Mouse (Mus musculus) C2C12 (cell line): ENCODE results near the gene Defb5. TPM values are rescaled to one million over a fixed set of nuclear protein-coding genes. Genes with fewer than 3 reads are reported as not detected.
"Not testable (repeated sequence)": the region's sequence is repeated elsewhere in the genome, so short reads cannot be mapped to it uniquely, and the experiment has no call there.

Source experiments
- H3K27me3 ChIP-seq: one replicate; pipeline ENCODE4 v1.6.1; 2011; ENCODE audit not compliant: control insufficient read depth, insufficient read depth, insufficient read length
- H3K36me3 ChIP-seq: one replicate; pipeline ENCODE4 v1.6.1; 2011; ENCODE audit not compliant: control insufficient read depth, insufficient read depth
- H3K4me3 ChIP-seq: one replicate; pipeline ENCODE4 v1.5.1; 2011; ENCODE audit warnings: mild to moderate bottlenecking, control low read depth; ENCODE audit not compliant: poor library complexity, insufficient read depth, severe bottlenecking
- H3K79me2 ChIP-seq: one replicate; pipeline ENCODE4 v1.6.1; 2011; ENCODE audit not compliant: control insufficient read depth, insufficient read depth
- H3K79me3 ChIP-seq: one replicate; pipeline ENCODE4 v1.6.1; 2011; ENCODE audit warnings: low read depth, control low read depth
- H3ac ChIP-seq: one replicate; pipeline ENCODE3; 2011; ENCODE audit warnings: low read depth; ENCODE audit not compliant: control insufficient read depth, insufficient read length
- CEBPB ChIP-seq: IDR thresholded peaks from one replicate; pipeline ENCODE4 v1.6.1; 2011; ENCODE audit warnings: low read depth, mild to moderate bottlenecking, control low read depth, moderate library complexity
- CTCF ChIP-seq: IDR thresholded peaks from one replicate; pipeline ENCODE4 v1.5.1; 2011; ENCODE audit not compliant: control insufficient read depth, insufficient read depth, insufficient read length
- FOSL1 ChIP-seq: IDR thresholded peaks from one replicate; pipeline ENCODE4 v1.8.0; 2011; ENCODE audit warnings: mild to moderate bottlenecking, low read length; ENCODE audit not compliant: poor library complexity, insufficient read depth, severe bottlenecking
- MAX ChIP-seq: IDR thresholded peaks from one replicate; pipeline ENCODE4 v1.6.1; 2011; ENCODE audit warnings: mild to moderate bottlenecking, control low read depth
- MYOD1 ChIP-seq: IDR thresholded peaks from one replicate; pipeline ENCODE4 v1.6.1; 2011; ENCODE audit warnings: low read depth; ENCODE audit not compliant: control insufficient read depth, insufficient read length
- MYOG ChIP-seq: IDR thresholded peaks from one replicate; pipeline ENCODE4 v1.6.1; 2011; ENCODE audit not compliant: control insufficient read depth, insufficient read length; ENCODE audit errors: extremely low read depth
- USF1 ChIP-seq: IDR thresholded peaks from one replicate; pipeline ENCODE4 v1.6.1; 2011; ENCODE audit warnings: low read depth, mild to moderate bottlenecking, control low read depth, moderate library complexity
- long read RNA-seq, 2 experiments: library from polyadenylated mRNA; unstranded; transcript quantifications; one replicate each; pipeline ENCODE4 v2.0.0; 2019 to 2020
- polyA plus RNA-seq: library from polyadenylated mRNA; unstranded; fragments of >200 nt; fragmentation: generic; extraction: Trizol; gene quantifications from one replicate; pipeline ENCODE4 v1.2.1, GENCODE M21; 2012; ENCODE audit warnings: missing spikeins

Defb5 gene
- not detected for polyA plus RNA-seq
- long read RNA-seq, experiment 1 = 0 reads
- long read RNA-seq, experiment 2 = 0 reads

DNA sequence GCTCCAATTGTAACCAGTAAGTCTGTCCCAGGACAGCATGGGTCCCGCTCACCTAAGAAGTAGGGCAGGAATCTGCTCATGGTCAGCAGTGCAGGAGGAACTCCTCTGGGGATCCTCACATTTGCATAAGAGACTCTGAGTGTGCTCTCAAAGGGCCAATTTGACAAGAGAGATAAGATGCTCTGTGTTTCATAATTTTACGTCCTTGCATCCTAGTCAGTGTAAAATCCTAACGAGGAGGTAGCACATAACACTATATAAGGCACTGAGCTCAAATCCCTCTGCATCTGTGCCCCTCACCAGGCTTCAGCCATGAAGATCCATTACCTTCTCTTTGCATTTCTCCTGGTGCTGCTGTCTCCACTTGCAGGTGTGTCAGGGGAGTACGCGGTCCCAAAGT lies at the start of gene Defb5:
Defb5 (plus strand) TSS at position 301 of the 400 bp plus-strand sequence.
- TF ChIP-seq MYOD1 (no peak), USF1 (no peak), CEBPB (no peak), MYOG (no peak), CTCF (no peak), MAX (no peak), FOSL1 (no peak)
- Histone ChIP-seq H3K4me3 (no peak within 1 kb of the TSS), H3K79me3 (no peaks in the 10 kb centered on the region), H3ac (no peak within 1 kb of the TSS), H3K27me3 (no peaks in the 10 kb centered on the region), H3K79me2 (no peaks in the 10 kb centered on the region), H3K36me3 (no peaks in the 10 kb centered on the region)

GRCm38 (mm10) chr8:19225161-19225560 lies 22.2 kb upstream of the Defb5 start, which contains the start of gene Defb6:
Defb6 (plus strand) TSS chr8:19225478.
- TF ChIP-seq USF1 (no peak), CTCF (no peak), MYOD1 (no peak), MYOG (no peak), MAX (no peak), FOSL1 (no peak), CEBPB (no peak)
- H3ac ChIP-seq = no peak within 1 kb of the TSS
- H3K4me3 ChIP-seq = no peak within 1 kb of the TSS
- H3K79me2 ChIP-seq = no peaks in the 10 kb centered on the region
- H3K27me3 ChIP-seq = no peaks in the 10 kb centered on the region
- H3K36me3 ChIP-seq = no peaks in the 10 kb centered on the region
- no peaks in the 10 kb centered on the region for H3K79me3 ChIP-seq

DNA sequence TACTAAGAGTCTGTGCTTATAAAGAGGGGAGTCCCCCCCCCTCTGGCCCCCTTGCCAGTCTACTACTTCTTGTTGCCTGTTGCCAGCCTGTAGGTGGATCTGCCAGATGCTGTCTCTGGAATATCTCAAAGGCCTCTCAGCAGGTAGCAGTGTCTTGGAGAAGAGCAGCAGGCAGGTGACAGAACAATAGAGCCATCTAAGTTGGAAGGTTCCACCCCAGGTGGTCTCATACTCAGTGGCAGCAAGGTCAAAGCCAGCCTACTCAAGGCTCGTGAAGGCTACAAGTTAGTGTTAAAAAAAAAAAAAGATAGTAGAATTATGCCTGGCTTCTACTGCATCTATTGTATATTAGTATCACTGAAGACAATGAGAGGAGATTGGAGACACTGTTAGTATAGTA lies 9.3 kb upstream of the Defb5 start:
- Histone ChIP-seq H3K79me2 (no peaks in the 10 kb centered on the region), H3K27me3 (no peaks in the 10 kb centered on the region), H3K36me3 (no peaks in the 10 kb centered on the region), H3K79me3 (no peaks in the 10 kb centered on the region), H3ac (no peak overlapping the region), H3K4me3 (no peak overlapping the region)
- TF ChIP-seq FOSL1 (no peak), MYOG (no peak), CEBPB (no peak), MAX (no peak), MYOD1 (no peak), CTCF (no peak), USF1 (no peak)

DNA sequence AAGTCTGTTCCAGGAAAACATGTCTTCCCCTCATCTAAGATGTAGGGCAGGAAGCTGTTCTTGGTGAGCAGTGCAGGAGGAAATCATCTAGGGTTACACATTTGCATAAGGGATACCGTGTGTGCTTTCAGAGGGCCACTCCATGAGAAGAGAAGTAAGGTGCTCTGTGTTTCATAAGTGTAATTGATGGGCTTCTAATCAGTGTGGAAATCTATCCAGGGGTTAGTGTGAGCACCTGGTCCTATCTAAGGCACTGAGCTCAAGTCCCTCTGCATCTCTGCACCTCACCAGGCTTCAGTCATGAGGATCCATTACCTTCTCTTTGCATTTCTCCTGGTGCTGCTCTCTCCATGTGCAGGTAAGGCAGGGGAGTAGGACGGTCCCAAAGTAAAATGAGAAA lies 7.8 kb upstream of the Defb5 start, which contains the start of gene Defb46:
Defb46 (plus strand) TSS at position 301 of the 400 bp plus-strand sequence.
- Histone ChIP-seq H3K79me2 (no peaks in the 10 kb centered on the region), H3K27me3 (no peaks in the 10 kb centered on the region), H3K4me3 (no peak within 1 kb of the TSS), H3K79me3 (no peaks in the 10 kb centered on the region), H3ac (no peak within 1 kb of the TSS), H3K36me3 (no peaks in the 10 kb centered on the region)
- TF ChIP-seq MYOD1 (no peak), FOSL1 (no peak), MYOG (no peak), MAX (no peak), USF1 (no peak), CTCF (no peak), CEBPB (no peak)

DNA sequence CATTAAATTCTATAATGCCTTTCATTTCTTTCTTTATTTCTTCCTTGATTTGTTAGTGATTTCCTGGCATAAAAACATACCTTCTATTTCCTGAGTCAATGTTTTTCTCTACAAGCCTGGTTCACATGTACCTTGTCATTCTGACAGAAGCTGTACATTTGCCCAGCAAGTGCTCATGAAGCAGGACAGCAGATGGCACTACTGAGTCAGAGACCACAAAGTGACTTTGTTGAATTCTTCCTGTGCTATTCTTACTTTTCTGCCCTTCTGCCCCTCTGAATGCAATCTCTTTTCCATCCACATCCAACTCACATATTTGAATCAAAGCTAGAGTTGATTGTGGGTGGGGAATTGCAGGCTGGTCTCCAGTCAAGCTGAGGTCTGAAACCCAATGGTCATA lies 10.8 kb downstream of the Defb5 start:
- no peak for TF ChIP-seq MYOD1
- no peak for TF ChIP-seq CEBPB
- no peak for TF ChIP-seq USF1
- TF ChIP-seq MYOG = no peak
- TF ChIP-seq CTCF = no peak
- TF ChIP-seq FOSL1 = no peak
- H3ac ChIP-seq = no peak overlapping the region
- no peaks in the 10 kb centered on the region for H3K36me3 ChIP-seq
- H3K79me2 ChIP-seq = no peaks in the 10 kb centered on the region
- H3K27me3 ChIP-seq = no peaks in the 10 kb centered on the region
- H3K79me3 ChIP-seq = no peaks in the 10 kb centered on the region
- no peak overlapping the region for H3K4me3 ChIP-seq

DNA sequence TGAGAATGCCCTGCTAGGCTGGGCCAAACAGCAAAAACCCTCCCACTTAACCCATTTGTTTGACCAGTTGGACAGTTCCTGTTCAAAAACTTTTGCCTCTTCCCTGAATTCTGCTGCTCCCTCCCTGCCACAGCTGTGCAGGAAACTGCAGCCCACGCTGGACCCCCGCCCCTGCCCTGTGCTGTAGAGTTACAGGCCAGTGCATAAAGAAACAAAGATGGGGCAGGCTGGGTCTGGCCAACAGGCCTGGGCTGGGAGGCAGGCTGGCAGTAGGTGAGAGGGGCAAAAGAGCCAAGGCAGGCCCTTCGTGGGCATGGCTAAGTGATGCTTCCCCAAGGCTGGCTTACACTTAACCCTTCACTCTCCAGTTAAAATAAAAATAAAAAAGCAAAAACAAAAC lies 12.3 kb downstream of the Defb5 start:
- Histone ChIP-seq H3ac (no peak overlapping the region), H3K79me2 (no peaks in the 10 kb centered on the region), H3K4me3 (no peak overlapping the region), H3K27me3 (no peaks in the 10 kb centered on the region), H3K36me3 (no peaks in the 10 kb centered on the region), H3K79me3 (no peaks in the 10 kb centered on the region)
- TF ChIP-seq USF1 (no peak), MYOG (no peak), FOSL1 (no peak), MYOD1 (no peak), CTCF (no peak), CEBPB (no peak), MAX (no peak)

- H3K36me3 ChIP-seq, H3K79me2 ChIP-seq: not testable (repeated sequence)
Observed at GRCm38 (mm10) chr8:19293060-19293459, 45.7 kb downstream of the Defb5 start, which contains the start of gene Defb3. Defb3 (plus strand) TSS chr8:19293360.

DNA sequence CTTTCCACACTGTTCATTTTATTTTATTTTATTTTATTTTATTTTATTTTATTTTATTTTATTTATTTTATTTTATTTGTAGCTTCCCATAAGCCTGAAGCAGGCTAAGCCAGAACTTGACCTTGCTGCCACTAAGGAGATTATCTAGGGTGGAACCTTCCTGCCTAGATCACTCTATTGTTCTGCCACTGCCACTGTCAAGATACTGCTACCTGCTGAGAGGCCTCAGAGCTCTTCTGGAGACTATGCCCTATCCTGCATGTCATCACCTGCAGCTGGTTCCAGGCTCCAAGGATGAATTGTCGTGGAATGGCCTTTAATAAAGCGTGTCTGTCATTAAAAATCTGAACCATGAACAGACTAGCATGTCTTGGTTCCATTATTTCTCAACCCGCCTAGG lies 51.0 kb downstream of the Defb5 start:
- not testable (repeated sequence) for H3K4me3 ChIP-seq, H3K79me3 ChIP-seq, H3K27me3 ChIP-seq, H3K36me3 ChIP-seq, H3ac ChIP-seq, H3K79me2 ChIP-seq

More at GRCm38 (mm10) chr8:19293060-19293459, 45.7 kb downstream of the Defb5 start, which contains the start of gene Defb3:
- not testable (repeated sequence) for H3K79me3 ChIP-seq, H3K27me3 ChIP-seq, H3ac ChIP-seq, H3K4me3 ChIP-seq
